Mouse (Mus musculus) CH12.LX (cell line): Measurements from ENCODE around the gene Emc9. TPM values are rescaled to one million over a fixed set of nuclear protein-coding genes. Genes with fewer than 3 reads are reported as not detected.

ENCODE experiments used
- DNase-seq: peaks from one replicate; pipeline ENCODE4 v3.0.0-alpha.2; 2013; ENCODE audit errors: extremely low read depth
- H3K27ac ChIP-seq: 2 replicates; pipeline ENCODE4 v1.5.1; 2012; ENCODE audit warnings: low read depth, mild to moderate bottlenecking, control low read depth, moderate library complexity; ENCODE audit not compliant: insufficient read depth
- H3K27me3 ChIP-seq: replicated peaks from 2 replicates; pipeline ENCODE3; 2012; ENCODE audit warnings: inconsistent platforms
- H3K36me3 ChIP-seq, 2 experiments: replicated peaks in 1 of 2; 2 replicates each; pipeline versions ENCODE3 to v1.6.1; 2012; ENCODE audit warnings: inconsistent platforms in 1 of 2, low read length in 1 of 2, mild to moderate bottlenecking in 1 of 2, mixed read lengths in 1 of 2, moderate library complexity in 1 of 2; ENCODE audit not compliant: control insufficient read depth in 1 of 2, insufficient read depth in 1 of 2
- H3K4me1 ChIP-seq, 2 experiments: 2 replicates each; pipeline ENCODE4 v1.6.1; 2012; ENCODE audit warnings: inconsistent platforms in 1 of 2, moderate library complexity in 1 of 2; ENCODE audit not compliant: insufficient read depth in 2 of 2, control insufficient read depth in 1 of 2
- H3K4me2 ChIP-seq: 2 replicates; pipeline ENCODE4 v1.6.1; 2012; ENCODE audit warnings: low read depth, mild to moderate bottlenecking, control low read depth; ENCODE audit not compliant: poor library complexity, insufficient read depth, severe bottlenecking
- H3K4me3 ChIP-seq, 3 experiments: fragments of 150-350 bp in 1 of 3; sonication (generic) in 1 of 3; replicated peaks in 1 of 3; 2 replicates each; pipeline versions ENCODE3 to v1.5.1; 2011 to 2012; ENCODE audit warnings: low read depth in 2 of 3, low read length in 2 of 3, mild to moderate bottlenecking in 2 of 3, moderate library complexity in 2 of 3, control low read depth in 1 of 3, improper control_type of control experiment in 1 of 3, inconsistent platforms in 1 of 3, mixed read lengths in 1 of 3; ENCODE audit not compliant: poor library complexity in 1 of 3
- H3K79me2 ChIP-seq: replicated peaks from 2 replicates; pipeline ENCODE4 v1.6.1; 2012; ENCODE audit warnings: mild to moderate bottlenecking, moderate library complexity; ENCODE audit not compliant: control insufficient read depth, poor library complexity, insufficient read depth, severe bottlenecking; ENCODE audit errors: extremely low read depth
- H3K9ac ChIP-seq: 2 replicates; pipeline ENCODE4 v1.6.1; 2012; ENCODE audit warnings: low read depth, mild to moderate bottlenecking, control low read depth, moderate library complexity; ENCODE audit not compliant: insufficient read depth
- H3K9me3 ChIP-seq: replicated peaks from 2 replicates; pipeline ENCODE3; 2012; ENCODE audit warnings: low read length, inconsistent platforms, mixed read lengths
- BHLHE40 ChIP-seq: IDR thresholded peaks from 2 replicates; pipeline ENCODE4 v1.6.1; 2011; ENCODE audit warnings: mild to moderate bottlenecking, low read depth, low read length, improper control_type of control experiment
- CHD1 ChIP-seq: IDR thresholded peaks from 2 replicates; pipeline ENCODE4 v1.6.1; 2012; ENCODE audit warnings: low read depth, low read length, improper control_type of control experiment, inconsistent platforms
- CHD2 ChIP-seq: IDR thresholded peaks from 2 replicates; pipeline ENCODE4 v1.6.1; 2011; ENCODE audit warnings: low read length, improper control_type of control experiment
- E2F4 ChIP-seq: IDR thresholded peaks from 2 replicates; pipeline ENCODE4 v1.6.1; 2011; ENCODE audit warnings: low read depth, low read length, improper control_type of control experiment; ENCODE audit not compliant: insufficient replicate concordance
- ELF1 ChIP-seq: IDR thresholded peaks from 2 replicates; pipeline ENCODE4 v1.6.1; 2014; ENCODE audit warnings: low read depth, mild to moderate bottlenecking, inconsistent platforms, low read length, improper control_type of control experiment
- EP300 ChIP-seq: IDR thresholded peaks from 2 replicates; pipeline ENCODE4 v1.6.1; 2011; ENCODE audit warnings: low read length, improper control_type of control experiment
- ETS1 ChIP-seq: conservative IDR thresholded peaks from 2 replicates; pipeline ENCODE4 v1.6.1; 2012; ENCODE audit warnings: low read depth, mild to moderate bottlenecking, inconsistent platforms, low read length, improper control_type of control experiment, moderate library complexity
- GABPA ChIP-seq: IDR thresholded peaks from 2 replicates; pipeline ENCODE4 v1.6.1; 2012; ENCODE audit warnings: low read depth, low read length, improper control_type of control experiment, inconsistent platforms; ENCODE audit not compliant: insufficient replicate concordance
- HCFC1 ChIP-seq: IDR thresholded peaks from 2 replicates; pipeline ENCODE4 v1.6.1; 2012; ENCODE audit warnings: low read depth, mild to moderate bottlenecking, inconsistent platforms, low read length, improper control_type of control experiment
- IRF4 ChIP-seq: IDR thresholded peaks from 2 replicates; pipeline ENCODE4 v1.6.1; 2014; ENCODE audit warnings: low read depth, mild to moderate bottlenecking, inconsistent platforms, low read length, improper control_type of control experiment
- JUN ChIP-seq: IDR thresholded peaks from 2 replicates; pipeline ENCODE4 v1.6.1; 2011; ENCODE audit warnings: low read depth, mild to moderate bottlenecking, low read length, improper control_type of control experiment, moderate library complexity; ENCODE audit not compliant: insufficient read depth
- JUND ChIP-seq: conservative IDR thresholded peaks from 2 replicates; pipeline ENCODE4 v1.6.1; 2011; ENCODE audit warnings: low read depth, low read length, improper control_type of control experiment
- KAT2A ChIP-seq: IDR thresholded peaks from 2 replicates; pipeline ENCODE4 v1.6.1; 2012; ENCODE audit warnings: low read length, improper control_type of control experiment, inconsistent platforms; ENCODE audit not compliant: insufficient replicate concordance
- MAX ChIP-seq: IDR thresholded peaks from 2 replicates; pipeline ENCODE4 v1.6.1; 2011; ENCODE audit warnings: low read length, improper control_type of control experiment
- MAZ ChIP-seq: IDR thresholded peaks from 2 replicates; pipeline ENCODE4 v1.6.1; 2012; ENCODE audit warnings: low read depth, mild to moderate bottlenecking, inconsistent platforms, low read length, improper control_type of control experiment, moderate library complexity
- MEF2A ChIP-seq: IDR thresholded peaks from 2 replicates; pipeline ENCODE4 v1.6.1; 2014; ENCODE audit warnings: low read depth, mild to moderate bottlenecking, inconsistent platforms, low read length, improper control_type of control experiment, borderline replicate concordance
- MYC ChIP-seq: IDR thresholded peaks from 2 replicates; pipeline ENCODE4 v1.6.1; 2011; ENCODE audit warnings: low read depth, mild to moderate bottlenecking, improper control_type of control experiment, low read length
- NELFE ChIP-seq: IDR thresholded peaks from 2 replicates; pipeline ENCODE4 v1.6.1; 2011; ENCODE audit warnings: low read depth, low read length, improper control_type of control experiment
- NRF1 ChIP-seq: IDR thresholded peaks from 2 replicates; pipeline ENCODE4 v1.6.1; 2014; ENCODE audit warnings: low read depth, mild to moderate bottlenecking, inconsistent platforms, low read length, improper control_type of control experiment, moderate library complexity
- PAX5 ChIP-seq: IDR thresholded peaks from 2 replicates; pipeline ENCODE4 v1.6.1; 2012; ENCODE audit warnings: low read length, inconsistent platforms, mixed read lengths
- POLR2A ChIP-seq: IDR thresholded peaks from 2 replicates; pipeline ENCODE4 v1.6.1; 2011; ENCODE audit warnings: low read depth, mild to moderate bottlenecking, improper control_type of control experiment, low read length
- POLR2AphosphoS2 ChIP-seq: IDR thresholded peaks from 2 replicates; pipeline ENCODE4 v1.6.1; 2011; ENCODE audit warnings: low read depth, low read length, improper control_type of control experiment
- RAD21 ChIP-seq: IDR thresholded peaks from 2 replicates; pipeline ENCODE4 v1.6.1; 2011; ENCODE audit warnings: low read depth, mild to moderate bottlenecking, low read length, improper control_type of control experiment, moderate library complexity
- SIN3A ChIP-seq: IDR thresholded peaks from 2 replicates; pipeline ENCODE4 v1.6.1; 2012; ENCODE audit warnings: low read length, improper control_type of control experiment, inconsistent platforms
- SMC3 ChIP-seq: IDR thresholded peaks from 2 replicates; pipeline ENCODE4 v1.6.1; 2011; ENCODE audit warnings: low read depth, low read length, improper control_type of control experiment
- TCF12 ChIP-seq: IDR thresholded peaks from 2 replicates; pipeline ENCODE4 v1.6.1; 2014; ENCODE audit warnings: low read depth, mild to moderate bottlenecking, inconsistent platforms, low read length, improper control_type of control experiment
- UBTF ChIP-seq: IDR thresholded peaks from 2 replicates; pipeline ENCODE4 v1.6.1; 2012; ENCODE audit warnings: low read depth, mild to moderate bottlenecking, inconsistent platforms, low read length, improper control_type of control experiment, moderate library complexity
- USF1 ChIP-seq: IDR thresholded peaks from 2 replicates; pipeline ENCODE4 v1.6.1; 2014; ENCODE audit warnings: low read depth, mild to moderate bottlenecking, inconsistent platforms, low read length, improper control_type of control experiment
- ZKSCAN1 ChIP-seq: IDR thresholded peaks from 2 replicates; pipeline ENCODE4 v1.6.1; 2012; ENCODE audit warnings: low read depth, inconsistent platforms, low read length, improper control_type of control experiment, borderline replicate concordance
- ZMIZ1 ChIP-seq: IDR thresholded peaks from 2 replicates; pipeline ENCODE4 v1.6.1; 2012; ENCODE audit warnings: low read depth, mild to moderate bottlenecking, inconsistent platforms, low read length, improper control_type of control experiment
- ZNF384 ChIP-seq: IDR thresholded peaks from 2 replicates; pipeline ENCODE4 v1.6.1; 2012; ENCODE audit warnings: low read depth, low read length, improper control_type of control experiment, inconsistent platforms
- dilution Hi-C: fragments of 300-500 bp; cut with MboI; formaldehyde crosslinking; loops from 2 replicates; pipeline ENCODE4 v1.14.3; 2020; ENCODE audit warnings: low sequenced_read_pairs; ENCODE audit not compliant: extremely low pct_unique_long_range_greater_than_20kb, extremely low pct_ligation_motif_present
- in situ Hi-C: fragments of 300-500 bp; cut with MboI; formaldehyde crosslinking; loops from 3 replicates; pipeline ENCODE4 v1.14.3; 2019; ENCODE audit warnings: low sequenced_read_pairs, low pct_ligation_motif_present, low pct_unique_long_range_greater_than_20kb, mixed read lengths
- polyA plus RNA-seq: library from polyadenylated mRNA; unstranded; fragments of >175 nt; gene quantifications from 2 replicates; pipeline ENCODE4 v1.2.1, GENCODE M21; 2012; ENCODE audit warnings: low read depth; ENCODE audit not compliant: insufficient read length
- total RNA-seq, 2 experiments: library from RNA; depleted of rRNA; stranded (reverse); fragments of 300-350 nt in 1 of 2; fragments of >200 nt in 1 of 2; gene quantifications; 2 replicates each; pipeline ENCODE4 v1.2.3; 2012 to 2014

Emc9 gene
- total and polyA plus RNA-seq, 3 experiments: 1.7 to 9.6 (median 4.2) TPM

GRCm38 (mm10) chr14:55591331-55591891 is 6.3 kb upstream of the Emc9 start, which contains the start of gene Rnf31:
Rnf31 (plus strand) TSS chr14:55591708.
- H3K27ac ChIP-seq: peak within 1 kb of the TSS; percentile 97

GRCm38 (mm10) chr14:55590748-55591330 is 5.7 kb upstream of the Emc9 start, which contains the start of gene Psme2:
Psme2 (minus strand) TSS chr14:55591113.
- Histone ChIP-seq H3K4me2 (peak within 1 kb of the TSS; percentile 96), H3K9ac (peak within 1 kb of the TSS; percentile 89), H3K36me3 (peaks cover 37 to 56% of the 10 kb centered on the region in 2 experiments), H3K27ac (peak within 1 kb of the TSS; percentile 97), H3K4me3 (peak within 1 kb of the TSS; percentile 79 to 94 (median 91)), H3K4me1 (peaks cover 0 to 51% of the 10 kb centered on the region in 2 experiments; a peak in 3 of 4 replicates), H3K79me2 (peaks cover 35% of the 10 kb centered on the region), H3K9me3 (no peaks in the 10 kb centered on the region), H3K27me3 (no peaks in the 10 kb centered on the region)
- in situ Hi-C loops (no loop called here), dilution Hi-C loops (no loop called here)
- peak; percentile 98 for DNase-seq
- TF ChIP-seq MAZ (peak; percentile 47; the same call in 1 of the 2 replicates), USF1 (no peak), MYC (no peak), POLR2AphosphoS2 (0 out of 2 replicates have a peak, but pooled peaks have one; percentile 43), UBTF (0 out of 2 replicates have a peak, but pooled peaks have one; percentile 69), ELF1 (peak; percentile 26; the same call in 1 of the 2 replicates), ZNF384 (no peak), ETS1 (peak; percentile 51), HCFC1 (no peak), RAD21 (no peak), CHD2 (peak; percentile 56; the same call in 1 of the 2 replicates), CHD1 (no peak), MEF2A (no peak), EP300 (no peak), MAX (peak; percentile 30; the same call in 1 of the 2 replicates), ZMIZ1 (peak; percentile 15), JUND (no peak), KAT2A (no peak), PAX5 (no peak), JUN (no peak), TCF12 (peak; percentile 33; the same call in 1 of the 2 replicates), SMC3 (no peak), ZKSCAN1 (no peak)

More at GRCm38 (mm10) chr14:55591331-55591891, 6.3 kb upstream of the Emc9 start, which contains the start of gene Rnf31:
- dilution Hi-C loops: no loop called here
- Histone ChIP-seq H3K36me3 (peaks cover 42 to 60% of the 10 kb centered on the region in 2 experiments), H3K9ac (peak within 1 kb of the TSS; percentile 89), H3K4me2 (peak within 1 kb of the TSS; percentile 81), H3K4me3 (peak within 1 kb of the TSS; percentile 79 to 94 (median 91)), H3K4me1 (peaks cover 0 to 45% of the 10 kb centered on the region in 2 experiments; a peak in 3 of 4 replicates), H3K79me2 (peaks cover 35% of the 10 kb centered on the region), H3K27me3 (no peaks in the 10 kb centered on the region), H3K9me3 (no peaks in the 10 kb centered on the region)
- in situ Hi-C loops: no loop called here
- DNase-seq: peak; percentile 97
- TF ChIP-seq NELFE (peak; percentile 56; the same call in 1 of the 2 replicates), E2F4 (no peak), IRF4 (0 out of 2 replicates have a peak, but pooled peaks have one; percentile 6), MEF2A (0 out of 2 replicates have a peak, but pooled peaks have one; percentile 9), CHD1 (peak; percentile 64; the same call in 1 of the 2 replicates), HCFC1 (peak; percentile 80), POLR2A (peak; percentile 67), SIN3A (peak; percentile 16), CHD2 (peak; percentile 11; the same call in 1 of the 2 replicates), NRF1 (peak; percentile 68), GABPA (no peak), ELF1 (peak; percentile 95), JUND (no peak), UBTF (0 out of 2 replicates have a peak, but pooled peaks have one; percentile 18), BHLHE40 (no peak), EP300 (no peak), MAX (peak; percentile 36), TCF12 (peak; percentile 60; the same call in 1 of the 2 replicates)
- TF ChIP-seq, all 38 proteins: peak for 13
